Mouse (Mus musculus) kidney, embryonic 14.5 days (tissue): Measurements from ENCODE around the gene Tnni3k. TPM values are rescaled to one million over a fixed set of nuclear protein-coding genes. Genes with fewer than 3 reads are reported as not detected.

Experiments used
- ATAC-seq: fragments of 200-750 bp; cut with Nextera tagmentation; 2 replicates; pipeline ENCODE4 v1.8.0; 2017; ENCODE audit warnings: moderate number of reproducible peaks, mild to moderate bottlenecking, moderate TSS enrichment, moderate library complexity; ENCODE audit not compliant: low FRiP score, low TSS enrichment
- H3K27ac ChIP-seq: fragments of 300-500 bp; sonication (generic); 2 replicates; pipeline ENCODE4 v1.5.1; 2014; ENCODE audit warnings: low read depth, mild to moderate bottlenecking, low read length, moderate library complexity, mixed read lengths
- H3K27me3 ChIP-seq: fragments of 300-500 bp; sonication (generic); 2 replicates; pipeline ENCODE4 v1.6.1; 2014; ENCODE audit warnings: mild to moderate bottlenecking, low read length; ENCODE audit not compliant: control insufficient read depth, insufficient read depth
- H3K36me3 ChIP-seq: fragments of 300-500 bp; sonication (generic); 2 replicates; pipeline ENCODE4 v1.6.1; 2014; ENCODE audit warnings: low read length, mixed read lengths; ENCODE audit not compliant: control insufficient read depth, insufficient read depth
- H3K4me1 ChIP-seq: fragments of 300-500 bp; sonication (generic); 2 replicates; pipeline ENCODE4 v1.6.1; 2014; ENCODE audit warnings: low read length, mixed read lengths; ENCODE audit not compliant: control insufficient read depth, insufficient read depth
- H3K4me2 ChIP-seq: fragments of 300-500 bp; sonication (generic); replicated peaks from 2 replicates; pipeline ENCODE4 v1.6.1; 2014; ENCODE audit warnings: low read depth, mild to moderate bottlenecking, low read length
- H3K4me3 ChIP-seq: fragments of 300-500 bp; sonication (generic); 2 replicates; pipeline ENCODE4 v1.5.1; 2014; ENCODE audit warnings: mild to moderate bottlenecking, low read length
- H3K9ac ChIP-seq: fragments of 300-500 bp; sonication (generic); 2 replicates; pipeline ENCODE4 v1.6.1; 2014; ENCODE audit warnings: low read depth, mild to moderate bottlenecking, low read length, moderate library complexity
- H3K9me3 ChIP-seq: fragments of 300-500 bp; sonication (generic); 2 replicates; pipeline ENCODE4 v1.6.1; 2016; ENCODE audit warnings: low read length; ENCODE audit not compliant: control insufficient read depth
- WGBS: fragments of 180-500 bp; shearing (Covaris S2); extraction: QIAGEN DNeasy Blood & Tissue Kit; methylation state at CpG from one replicate; pipeline ENCODE4 v1.1.7; 2014; 5-methylcytosine and 5-hydroxymethylcytosine counted together
- polyA plus RNA-seq: library from polyadenylated mRNA; unstranded; fragments of >200 nt; fragmentation: Nextera tagmentation; extraction: Ambion mirVana; gene quantifications from 2 replicates; pipeline ENCODE4 v1.2.1, GENCODE M21; 2014

The Tnni3k gene
- polyA plus RNA-seq, 1 experiment from 2014 or later, result not detected

DNA sequence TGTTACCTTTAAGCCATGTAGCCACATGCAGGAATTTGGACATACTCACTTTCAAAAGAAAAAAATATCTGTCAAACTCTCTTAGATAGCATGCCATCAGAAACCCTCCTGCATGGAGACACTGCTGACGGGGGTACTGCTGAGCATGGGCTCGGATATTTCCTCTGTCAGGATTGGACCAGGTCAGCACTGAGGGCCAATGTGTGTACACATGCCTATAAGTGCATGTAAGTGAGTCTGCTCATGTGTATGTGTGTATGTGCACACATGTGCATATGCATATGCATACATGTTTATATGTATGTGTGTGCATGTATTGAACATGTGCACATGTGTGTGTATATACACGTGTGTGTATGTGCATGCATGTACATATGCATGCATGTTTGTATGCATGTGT, 267.6 kb downstream of the Tnni3k start:
- WGBS, result 88% methylated on average over 3 of the region's 3 CpGs
- Histone ChIP-seq H3K36me3 (no peaks in the 10 kb centered on the region), H3K4me2 (no peak overlapping the region), H3K27me3 (no peaks in the 10 kb centered on the region), H3K4me1 (no peaks in the 10 kb centered on the region), H3K9me3 (no peaks in the 10 kb centered on the region), H3K27ac (no peak overlapping the region), H3K4me3 (no peak overlapping the region), H3K9ac (no peak overlapping the region)
- ATAC-seq, result no peak

- Histone ChIP-seq H3K4me2 (no peak overlapping the region), H3K4me3 (no peak overlapping the region), H3K36me3 (no peaks in the 10 kb centered on the region), H3K4me1 (no peaks in the 10 kb centered on the region), H3K27me3 (no peaks in the 10 kb centered on the region), H3K9ac (no peak overlapping the region), H3K27ac (no peak overlapping the region), H3K9me3 (no peaks in the 10 kb centered on the region)
- 89% methylated on average over 9 of the region's 9 CpGs for WGBS
- no peak for ATAC-seq
Observed at GRCm38 (mm10) chr3:154786354-154786753, 268.9 kb downstream of the Tnni3k start.

DNA sequence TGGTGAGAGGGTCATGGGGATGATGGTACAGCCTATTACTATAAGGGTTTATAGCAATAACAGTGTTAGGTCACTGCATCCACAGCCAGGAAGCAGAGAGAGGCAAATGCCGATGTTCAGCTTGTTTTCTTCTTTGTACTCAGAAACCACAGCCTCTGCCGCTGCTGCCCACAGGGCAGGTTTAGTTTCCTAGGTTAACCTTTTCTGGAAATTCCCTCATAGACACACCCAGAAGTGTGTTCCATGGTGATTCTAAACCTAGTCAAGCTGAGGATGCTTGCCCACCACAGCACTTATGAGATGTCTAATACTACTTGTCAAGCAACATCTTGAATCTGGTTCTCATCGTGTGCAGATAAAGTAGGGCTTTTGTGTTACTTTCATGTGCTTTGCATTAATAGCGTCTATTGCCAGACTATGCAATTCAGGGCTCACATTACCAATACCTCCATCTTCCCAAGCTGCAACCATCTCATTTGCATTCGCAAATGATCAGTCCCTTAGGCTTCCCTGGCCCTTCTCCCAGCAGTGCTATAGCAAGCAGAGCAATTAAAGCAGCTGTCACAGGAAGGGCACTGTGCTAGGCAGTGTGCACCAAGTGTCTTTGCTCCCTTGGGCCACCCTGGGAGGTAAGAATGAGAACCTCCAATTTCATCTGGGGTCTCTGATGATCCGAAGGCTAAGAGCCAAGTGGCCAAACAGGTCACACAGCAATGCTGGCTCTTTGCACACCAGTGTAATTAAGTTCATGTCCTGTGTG, 276.2 kb downstream of the Tnni3k start:
- no peaks in the 10 kb centered on the region; the same call in 1 of the 2 replicates for H3K27me3 ChIP-seq
- H3K27ac ChIP-seq, result no peak overlapping the region
- H3K4me3 ChIP-seq, result no peak overlapping the region
- no peaks in the 10 kb centered on the region for H3K4me1 ChIP-seq
- H3K36me3 ChIP-seq, result no peaks in the 10 kb centered on the region
- 66% methylated on average over 6 of the region's 6 CpGs for WGBS
- H3K9me3 ChIP-seq, result no peaks in the 10 kb centered on the region
- ATAC-seq, result no peak
- no peak overlapping the region for H3K9ac ChIP-seq
- H3K4me2 ChIP-seq, result no peak overlapping the region

- Histone ChIP-seq H3K27ac (no peak overlapping the region), H3K9ac (no peak overlapping the region), H3K9me3 (no peaks in the 10 kb centered on the region), H3K4me3 (no peak overlapping the region), H3K27me3 (no peaks in the 10 kb centered on the region), H3K4me2 (no peak overlapping the region), H3K4me1 (no peaks in the 10 kb centered on the region), H3K36me3 (no peaks in the 10 kb centered on the region)
- no peak for ATAC-seq
- WGBS, result 93% methylated on average over 2 of the region's 2 CpGs
Observed at GRCm38 (mm10) chr3:154771651-154772050, 283.6 kb downstream of the Tnni3k start.

- no peaks in the 10 kb centered on the region for H3K27me3 ChIP-seq
- H3K4me2 ChIP-seq, result no peak overlapping the region
- 46% methylated on average over 4 of the region's 4 CpGs for WGBS
- H3K36me3 ChIP-seq, result no peaks in the 10 kb centered on the region
- no peaks in the 10 kb centered on the region for H3K4me1 ChIP-seq
- H3K27ac ChIP-seq, result no peak overlapping the region
- no peak overlapping the region for H3K9ac ChIP-seq
- no peak overlapping the region for H3K4me3 ChIP-seq
- H3K9me3 ChIP-seq, result no peaks in the 10 kb centered on the region
- ATAC-seq, result peak; percentile 47; the same call in 1 of the 2 replicates
Observed at GRCm38 (mm10) chr3:154766321-154766720, 288.9 kb downstream of the Tnni3k start.

DNA sequence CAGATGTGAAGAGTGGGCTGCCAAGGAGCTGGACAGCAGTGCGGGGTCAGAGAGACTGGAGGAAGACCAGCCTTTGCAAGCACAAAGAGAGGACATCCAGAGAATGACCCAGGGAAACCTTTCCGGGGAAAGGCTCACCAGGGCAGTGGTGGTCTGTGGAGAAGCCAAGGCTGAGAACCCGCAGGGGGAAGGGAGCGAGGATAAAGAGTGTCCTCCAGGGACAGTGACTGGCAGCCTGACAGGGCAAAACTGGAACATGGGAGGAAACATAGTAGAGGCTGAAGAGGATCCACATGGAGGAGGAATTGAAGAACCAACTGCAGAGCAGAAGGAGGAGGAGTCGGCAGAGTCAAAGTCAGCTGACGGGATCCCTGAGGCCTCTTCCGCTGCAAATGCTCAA, 291.1 kb downstream of the Tnni3k start:
- Histone ChIP-seq H3K4me2 (no peak overlapping the region), H3K9me3 (no peaks in the 10 kb centered on the region), H3K27ac (no peak overlapping the region), H3K9ac (no peak overlapping the region), H3K4me3 (no peak overlapping the region), H3K4me1 (no peaks in the 10 kb centered on the region), H3K27me3 (no peaks in the 10 kb centered on the region), H3K36me3 (no peaks in the 10 kb centered on the region)
- no peak for ATAC-seq
- WGBS, result 70% methylated on average over 7 of the region's 7 CpGs

- no peak overlapping the region for H3K9ac ChIP-seq
- H3K27ac ChIP-seq, result no peak overlapping the region
- ATAC-seq, result peak; percentile 24; the same call in 1 of the 2 replicates
- H3K4me1 ChIP-seq, result no peaks in the 10 kb centered on the region
- no peaks in the 10 kb centered on the region for H3K27me3 ChIP-seq
- H3K9me3 ChIP-seq, result no peaks in the 10 kb centered on the region
- no peaks in the 10 kb centered on the region for H3K36me3 ChIP-seq
- no peak overlapping the region for H3K4me2 ChIP-seq
- 26% methylated on average over 9 of the region's 9 CpGs for WGBS
- H3K4me3 ChIP-seq, result no peak overlapping the region
Observed at GRCm38 (mm10) chr3:154763374-154763773, 291.8 kb downstream of the Tnni3k start.

GRCm38 (mm10) chr3:154761108-154761507, 294.1 kb downstream of the Tnni3k start:
- 82% methylated on average over 3 of the region's 3 CpGs for WGBS
- no peaks in the 10 kb centered on the region for H3K27me3 ChIP-seq
- no peaks in the 10 kb centered on the region for H3K4me1 ChIP-seq

GRCm38 (mm10) chr3:154758089-154758488, 297.1 kb downstream of the Tnni3k start:
- Histone ChIP-seq H3K27me3 (no peaks in the 10 kb centered on the region), H3K27ac (no peak overlapping the region), H3K4me2 (no peak overlapping the region), H3K4me3 (no peak overlapping the region), H3K9ac (no peak overlapping the region), H3K9me3 (no peaks in the 10 kb centered on the region), H3K4me1 (no peaks in the 10 kb centered on the region), H3K36me3 (no peaks in the 10 kb centered on the region)
- no peak for ATAC-seq
- WGBS, result 89% methylated on average over 3 of the region's 3 CpGs

More at GRCm38 (mm10) chr3:154761108-154761507, 294.1 kb downstream of the Tnni3k start:
- H3K4me2 ChIP-seq, result no peak overlapping the region
- H3K4me3 ChIP-seq, result no peak overlapping the region
- ATAC-seq, result no peak
- no peak overlapping the region for H3K9ac ChIP-seq
- no peaks in the 10 kb centered on the region for H3K36me3 ChIP-seq
- no peaks in the 10 kb centered on the region for H3K9me3 ChIP-seq
- no peak overlapping the region for H3K27ac ChIP-seq
